Mouse (Mus musculus) cerebellum, adult 2 months (tissue): ENCODE measurements at regions not wholly inside any gene's neighbourhood (a gene's known extent, or its start where the extent isn't known, plus 50 kb on each side); places are given as distances from the start of the nearest gene placed in this dataset.

Experiments
- CTCF ChIP-seq: fragments of 200-500 bp; IDR thresholded peaks from 2 replicates; pipeline ENCODE4 v1.5.1; 2011; ENCODE audit warnings: low read depth, mild to moderate bottlenecking, control low read depth, low read length, moderate library complexity, borderline replicate concordance; ENCODE audit not compliant: insufficient read depth
- POLR2A ChIP-seq: fragments of 200-500 bp; IDR thresholded peaks from 2 replicates; pipeline ENCODE4 v1.6.1; 2011; ENCODE audit warnings: low read length, control low read depth, borderline replicate concordance; ENCODE audit not compliant: insufficient read depth

DNA sequence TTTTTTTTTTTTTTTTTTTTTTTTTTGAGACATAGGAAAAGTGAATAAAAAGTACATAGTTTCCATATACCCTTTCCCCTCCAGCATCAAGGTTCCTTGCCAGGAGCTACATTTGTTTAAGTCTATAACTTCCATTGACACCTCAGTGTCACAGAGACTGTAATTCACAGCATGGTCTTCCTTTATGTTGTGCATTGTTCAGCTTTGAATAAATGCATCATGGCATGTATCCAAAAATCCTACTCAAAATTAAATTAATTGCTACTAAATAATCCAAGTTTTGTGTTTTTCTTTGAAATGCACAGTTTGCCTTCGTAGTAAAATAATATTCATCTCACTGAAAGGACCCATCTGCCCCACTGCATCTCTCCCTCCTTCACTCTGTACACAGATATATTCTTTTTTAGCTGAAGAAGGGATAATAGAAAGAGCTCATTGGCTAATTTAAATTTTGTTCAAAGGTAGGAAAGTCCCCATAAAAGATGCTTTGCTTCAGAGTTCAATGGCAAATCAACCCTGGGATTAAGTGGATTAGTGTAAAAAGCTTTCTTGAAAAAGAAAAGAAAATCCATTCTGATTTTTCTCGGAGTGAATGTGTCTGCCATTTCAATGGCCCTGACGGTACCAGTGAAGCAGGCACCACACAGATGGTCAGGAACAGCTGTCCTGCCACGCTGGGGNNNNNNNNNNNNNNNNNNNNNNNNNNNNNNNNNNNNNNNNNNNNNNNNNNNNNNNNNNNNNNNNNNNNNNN lies 301.3 kb upstream of the Marcks start:
- TF ChIP-seq POLR2A (no peak), CTCF (no peak)
